Mouse (Mus musculus) hindlimb bud, embryonic 11.5 days (tissue): ENCODE data around the gene Ly6g5b.

ENCODE experiments used
- DNase-seq: peaks from one replicate; pipeline ENCODE4 v3.0.0-alpha.2; 2012; ENCODE audit warnings: low read depth, low spot score; ENCODE audit errors: extremely low spot score

The Ly6g5b gene

GRCm38 (mm10) chr17:35115046-35116019, at the start of gene Ly6g5b:
Gene Ly6g5b, minus strand, starts transcription at chr17:35115428.
- no peak for DNase-seq

GRCm38 (mm10) chr17:35164218-35164567, 49.0 kb upstream of the Ly6g5b start:
- DNase-seq = no peak

- DNase-seq = no peak
Observed at GRCm38 (mm10) chr17:35163326-35164081, 48.3 kb upstream of the Ly6g5b start.

GRCm38 (mm10) chr17:35162730-35163129, 47.5 kb upstream of the Ly6g5b start:
- no peak for DNase-seq

- no peak for DNase-seq
Observed at GRCm38 (mm10) chr17:35162121-35162520, 46.9 kb upstream of the Ly6g5b start.

GRCm38 (mm10) chr17:35161421-35161820, 46.2 kb upstream of the Ly6g5b start:
- DNase-seq = no peak

- no peak for DNase-seq
Observed at GRCm38 (mm10) chr17:35159638-35160037, 44.4 kb upstream of the Ly6g5b start.

- DNase-seq = no peak
Observed at GRCm38 (mm10) chr17:35158850-35159593, 43.8 kb upstream of the Ly6g5b start.

- no peak for DNase-seq
Observed at GRCm38 (mm10) chr17:35157661-35158175, 42.5 kb upstream of the Ly6g5b start.

GRCm38 (mm10) chr17:35157254-35157653, 42.0 kb upstream of the Ly6g5b start:
- DNase-seq = no peak

- DNase-seq = no peak
Observed at GRCm38 (mm10) chr17:35156461-35157200, 41.4 kb upstream of the Ly6g5b start.

- DNase-seq = no peak
Observed at GRCm38 (mm10) chr17:35155451-35155850, 40.2 kb upstream of the Ly6g5b start.

GRCm38 (mm10) chr17:35154616-35155015, 39.4 kb upstream of the Ly6g5b start:
- no peak for DNase-seq

GRCm38 (mm10) chr17:35153931-35154330, 38.7 kb upstream of the Ly6g5b start:
- no peak for DNase-seq

- DNase-seq = no peak
Observed at GRCm38 (mm10) chr17:35153077-35153476, 37.8 kb upstream of the Ly6g5b start.

GRCm38 (mm10) chr17:35152121-35152520, 36.9 kb upstream of the Ly6g5b start:
- DNase-seq = no peak

GRCm38 (mm10) chr17:35147922-35148639, 32.9 kb upstream of the Ly6g5b start:
- DNase-seq = no peak

- no peak for DNase-seq
Observed at GRCm38 (mm10) chr17:35147348-35147747, 32.1 kb upstream of the Ly6g5b start.

GRCm38 (mm10) chr17:35146139-35146538, 30.9 kb upstream of the Ly6g5b start:
- no peak for DNase-seq

- no peak for DNase-seq
Observed at GRCm38 (mm10) chr17:35141971-35142370, 26.7 kb upstream of the Ly6g5b start.
